In genomic region chr4:136337129-136337528, GRCm38 (mm10) we compare ENCODE assay signal across 15 mouse cellular contexts. TPM values are rescaled to one million over a fixed set of nuclear protein-coding genes. Genes with fewer than 3 reads are reported as not detected.
DNase-seq lines count a peak whose midpoint lies in the region.
"Had no signal": no experiment of that assay in that cellular context is flagged by ENCODE, and none has a peak within 500 bp of the region (broad histone marks: within the 10 kb centered on the region; RNA-seq: fewer than 3 reads in every experiment).

No protein-coding gene starts in this region.

- peak; percentile 90 for DNase-seq in heart, adult 11 months
- DNase-seq in heart, adult 18-20 months: no peak
- peak; percentile 8 to 31 for DNase-seq in heart, postnatal 14 days
- no peak for DNase-seq in heart, adult 9 months (ENCODE audit: low spot score in 2 of 2)
- DNase-seq in testis, postnatal 10 days (ENCODE audit: low spot score): peak; percentile 48
- no peak for DNase-seq in testis, postnatal 14 days (ENCODE audit: low spot score)
- DNase-seq in adrenal gland, adult 8-10 months: no peak
- DNase-seq: adrenal gland, postnatal 14 days; cerebellum, adult 11 months; cerebellum, adult 9-10 months; cerebellum, postnatal 36 days; gastrocnemius, postnatal 14 days; kidney, postnatal 36 days; liver, postnatal 0 days; right cerebral cortex, postnatal 4 days had no signal

- intact Hi-C loops in heart, postnatal 14 days (cut with DNase I): no loop called here

RNA-seq across cellular contexts. Expression of gene Hnrnpr, which starts 26.4 kb away (rescaled TPM):
- total RNA-seq in heart, adult 18-20 months (2021): 10 to 100 TPM; 41.9 to 46.0 TPM
- total RNA-seq in heart, postnatal 14 days (2021): 10 to 100 TPM; 47.8 to 51.5 TPM
- total RNA-seq in adrenal gland, adult 8-10 months (2022): 10 to 100 TPM; 71.9 to 94.0 (median 83.8) TPM

RNA-seq across cellular contexts. Expression of gene Zfp46, which starts 52.6 kb away (rescaled TPM):
- total RNA-seq in heart, adult 18-20 months (2021): 10 to 100 TPM; 32.3 to 34.8 TPM
- total RNA-seq in heart, postnatal 14 days (2021): 10 to 100 TPM; 56.1 to 64.2 TPM
- 10 to 100 TPM; 16.2 to 20.8 (median 18.1) TPM for total RNA-seq in adrenal gland, adult 8-10 months (2022)

Comparison
In these comparisons a context has a peak if more than half of its experiments do, and no peak if none do; other contexts are left out.
1. DNase-seq: peak in heart, adult 11 months (single experiment), heart, postnatal 14 days (2 of 2) and testis, postnatal 10 days (single experiment); none in heart, adult 18-20 months (0 of 2), heart, adult 9 months (0 of 2), testis, postnatal 14 days (single experiment) and adrenal gland, adult 8-10 months (single experiment).